Mouse (Mus musculus): ENCODE results near the gene Ptp4a2.

- TF ChIP-seq CTCF (IDR thresholded peaks at IDR 0.05; ENCODE audit: borderline replicate concordance, control insufficient read depth, extremely low read depth, insufficient read depth, low read length, poor library complexity) (no peak), POLR2A (IDR thresholded peaks at IDR 0.05; ENCODE audit: control insufficient read depth, extremely low read depth, insufficient read depth, low read length, poor library complexity) (no peak)
These were observed 16.6 kb downstream of the Ptp4a2 start for GRCm38 (mm10) chr4:129827611-129828010.

All from thymus, adult 2 months (tissue).